Mouse (Mus musculus) kidney, embryonic 15.5 days (tissue): ENCODE results near the gene Sgms1. TPM values are rescaled to one million over a fixed set of nuclear protein-coding genes. Genes with fewer than 3 reads are reported as not detected.
"Not testable (repeated sequence)": the region's sequence is repeated elsewhere in the genome, so short reads cannot be mapped to it uniquely, and the experiment has no call there.

Experiments
- ATAC-seq: fragments of 200-750 bp; cut with Nextera tagmentation; replicated peaks from 2 replicates; pipeline ENCODE4 v1.8.0; 2017; ENCODE audit warnings: moderate TSS enrichment; ENCODE audit not compliant: low FRiP score
- H3K27ac ChIP-seq: fragments of 300-500 bp; sonication (generic); 2 replicates; pipeline ENCODE4 v1.5.1; 2015; ENCODE audit warnings: mild to moderate bottlenecking, inconsistent platforms
- H3K27me3 ChIP-seq: fragments of 300-500 bp; sonication (generic); 2 replicates; pipeline ENCODE4 v1.6.1; 2015; ENCODE audit warnings: inconsistent platforms
- H3K36me3 ChIP-seq: fragments of 300-500 bp; sonication (generic); 2 replicates; pipeline ENCODE4 v1.6.1; 2015; ENCODE audit warnings: inconsistent platforms
- H3K4me1 ChIP-seq: fragments of 300-500 bp; sonication (generic); 2 replicates; pipeline ENCODE4 v1.6.1; 2015; ENCODE audit warnings: inconsistent platforms
- H3K4me2 ChIP-seq: fragments of 300-500 bp; sonication (generic); 2 replicates; pipeline ENCODE4 v1.6.1; 2015; ENCODE audit warnings: moderate library complexity, mild to moderate bottlenecking, inconsistent platforms
- H3K4me3 ChIP-seq: fragments of 300-500 bp; sonication (generic); replicated peaks from 2 replicates; pipeline ENCODE4 v1.5.1; 2015; ENCODE audit warnings: mild to moderate bottlenecking, inconsistent platforms
- H3K9ac ChIP-seq: fragments of 300-500 bp; sonication (generic); 2 replicates; pipeline ENCODE4 v1.6.1; 2015; ENCODE audit warnings: mild to moderate bottlenecking, inconsistent platforms
- H3K9me3 ChIP-seq: fragments of 300-500 bp; sonication (generic); replicated peaks from 2 replicates; pipeline ENCODE4 v1.6.1; 2016; ENCODE audit warnings: inconsistent platforms
- WGBS: fragments of 180-500 bp; shearing (Covaris S2); methylation state at CpG from one replicate; pipeline ENCODE4 v1.1.7; 2015; ENCODE audit warnings: mixed read lengths; 5-methylcytosine and 5-hydroxymethylcytosine counted together
- polyA plus RNA-seq: library from polyadenylated mRNA; unstranded; fragments of >200 nt; fragmentation: Nextera tagmentation; extraction: Ambion mirVana; gene quantifications from 2 replicates; pipeline ENCODE4 v1.2.1, GENCODE M21; 2015

The Sgms1 gene
- polyA plus RNA-seq, 1 experiment from 2014 or later, result 57.0 TPM

GRCm38 (mm10) chr19:32317347-32317746, 72.2 kb downstream of the Sgms1 start:
- not testable (repeated sequence) for H3K4me3 ChIP-seq, H3K27me3 ChIP-seq, H3K4me2 ChIP-seq, H3K9ac ChIP-seq, ATAC-seq, H3K9me3 ChIP-seq, H3K27ac ChIP-seq, H3K36me3 ChIP-seq
- H3K4me1 ChIP-seq, result peaks cover 35% of the 10 kb centered on the region
- 95% methylated on average over 1 of the region's 1 CpGs for WGBS

GRCm38 (mm10) chr19:32313304-32313703, 76.2 kb downstream of the Sgms1 start:
- Histone ChIP-seq H3K27me3 (no peaks in the 10 kb centered on the region), H3K36me3 (no peaks in the 10 kb centered on the region), H3K4me3 (no peak overlapping the region), H3K4me2 (no peak overlapping the region), H3K9me3 (no peaks in the 10 kb centered on the region), H3K27ac (no peak overlapping the region), H3K4me1 (no peaks in the 10 kb centered on the region), H3K9ac (no peak overlapping the region)
- WGBS, result 91% methylated on average over 4 of the region's 4 CpGs
- ATAC-seq, result no peak

GRCm38 (mm10) chr19:32311762-32312161, 77.8 kb downstream of the Sgms1 start:
- no peaks in the 10 kb centered on the region for H3K9me3 ChIP-seq
- no peaks in the 10 kb centered on the region for H3K4me1 ChIP-seq
- H3K4me2 ChIP-seq, result no peak overlapping the region
- WGBS, result 96% methylated on average over 5 of the region's 5 CpGs
- no peak for ATAC-seq
- H3K36me3 ChIP-seq, result no peaks in the 10 kb centered on the region
- no peaks in the 10 kb centered on the region for H3K27me3 ChIP-seq
- H3K4me3 ChIP-seq, result no peak overlapping the region
- H3K27ac ChIP-seq, result no peak overlapping the region
- no peak overlapping the region for H3K9ac ChIP-seq

DNA sequence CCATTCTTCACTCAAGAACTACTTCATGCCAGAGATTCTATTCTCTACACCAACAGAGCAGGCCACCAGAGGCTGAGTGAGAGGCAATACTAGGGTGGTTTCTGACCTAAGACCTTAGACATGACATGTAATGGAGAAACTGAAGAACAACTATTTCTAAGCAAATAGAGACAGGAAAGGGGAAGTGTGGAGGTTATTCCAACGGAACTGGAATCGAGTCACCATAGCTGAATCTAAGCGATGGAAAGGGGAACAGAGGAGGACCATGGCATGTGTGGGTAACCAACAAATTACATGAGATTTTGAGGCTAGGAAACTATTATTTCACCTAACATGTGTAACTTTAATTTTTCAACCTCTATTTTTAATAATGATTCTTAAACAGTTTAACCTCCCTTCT, 78.5 kb downstream of the Sgms1 start:
- no peaks in the 10 kb centered on the region for H3K36me3 ChIP-seq
- H3K4me1 ChIP-seq, result no peaks in the 10 kb centered on the region
- H3K4me2 ChIP-seq, result no peak overlapping the region
- WGBS, result 85% methylated on average over 3 of the region's 3 CpGs
- H3K27me3 ChIP-seq, result no peaks in the 10 kb centered on the region
- no peak for ATAC-seq
- no peak overlapping the region for H3K4me3 ChIP-seq
- H3K9ac ChIP-seq, result no peak overlapping the region
- H3K27ac ChIP-seq, result no peak overlapping the region
- no peaks in the 10 kb centered on the region for H3K9me3 ChIP-seq

GRCm38 (mm10) chr19:32310483-32310882, 79.0 kb downstream of the Sgms1 start:
- whole genome bisulfite sequencing, result 99% methylated on average over 5 of the region's 5 CpGs
- H3K9ac ChIP-seq, result no peak overlapping the region
- no peak overlapping the region for H3K4me2 ChIP-seq
- no peak overlapping the region for H3K4me3 ChIP-seq
- no peak overlapping the region for H3K27ac ChIP-seq
- no peaks in the 10 kb centered on the region for H3K9me3 ChIP-seq
- no peak for ATAC-seq
- H3K27me3 ChIP-seq, result no peaks in the 10 kb centered on the region
- H3K4me1 ChIP-seq, result peaks cover 1% of the 10 kb centered on the region; the same call in 1 of the 2 replicates
- H3K36me3 ChIP-seq, result no peaks in the 10 kb centered on the region

- Histone ChIP-seq H3K36me3 (no peaks in the 10 kb centered on the region), H3K4me2 (no peak overlapping the region), H3K9me3 (no peaks in the 10 kb centered on the region), H3K27me3 (no peaks in the 10 kb centered on the region), H3K4me3 (no peak overlapping the region), H3K9ac (no peak overlapping the region), H3K4me1 (peaks cover 11% of the 10 kb centered on the region), H3K27ac (no peak overlapping the region)
- no peak for ATAC-seq
- 83% methylated on average over 3 of the region's 3 CpGs for WGBS
Observed at GRCm38 (mm10) chr19:32309346-32309745, 80.2 kb downstream of the Sgms1 start.

GRCm38 (mm10) chr19:32308311-32308710, 81.2 kb downstream of the Sgms1 start:
- Histone ChIP-seq H3K4me3 (no peak overlapping the region), H3K4me2 (no peak overlapping the region), H3K27ac (no peak overlapping the region), H3K9me3 (no peaks in the 10 kb centered on the region), H3K9ac (no peak overlapping the region), H3K36me3 (no peaks in the 10 kb centered on the region), H3K27me3 (no peaks in the 10 kb centered on the region), H3K4me1 (peaks cover 20% of the 10 kb centered on the region)
- ATAC-seq, result no peak
- 90% methylated on average over 3 of the region's 3 CpGs for WGBS

DNA sequence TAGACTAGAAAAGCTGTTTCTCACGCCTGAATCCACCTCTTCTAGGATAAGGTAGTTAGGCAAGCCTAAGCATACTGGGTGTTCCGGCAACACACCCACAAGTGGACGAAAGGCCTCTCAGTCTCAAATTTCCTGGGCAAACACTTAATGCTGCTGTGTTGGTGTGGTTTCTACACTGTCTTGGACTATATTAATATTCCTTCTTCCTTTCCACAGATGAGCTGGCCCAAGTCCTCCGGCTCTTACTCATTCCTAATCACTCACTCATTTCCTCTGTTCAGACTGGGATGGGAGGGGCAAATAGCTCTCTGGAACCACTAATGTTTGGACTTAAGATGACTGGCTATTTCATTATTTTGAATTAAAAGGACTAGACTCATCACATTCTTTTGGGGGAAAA, 84.6 kb downstream of the Sgms1 start:
- no peaks in the 10 kb centered on the region for H3K36me3 ChIP-seq
- peak overlapping the region; percentile 88 for H3K27ac ChIP-seq
- no peak overlapping the region for H3K4me2 ChIP-seq
- H3K4me3 ChIP-seq, result no peak overlapping the region
- WGBS, result 38% methylated on average over 4 of the region's 4 CpGs
- H3K9me3 ChIP-seq, result no peaks in the 10 kb centered on the region
- H3K27me3 ChIP-seq, result no peaks in the 10 kb centered on the region
- no peak overlapping the region for H3K9ac ChIP-seq
- peak; percentile 69; the same call in 1 of the 2 replicates for ATAC-seq
- H3K4me1 ChIP-seq, result peaks cover 27% of the 10 kb centered on the region

DNA sequence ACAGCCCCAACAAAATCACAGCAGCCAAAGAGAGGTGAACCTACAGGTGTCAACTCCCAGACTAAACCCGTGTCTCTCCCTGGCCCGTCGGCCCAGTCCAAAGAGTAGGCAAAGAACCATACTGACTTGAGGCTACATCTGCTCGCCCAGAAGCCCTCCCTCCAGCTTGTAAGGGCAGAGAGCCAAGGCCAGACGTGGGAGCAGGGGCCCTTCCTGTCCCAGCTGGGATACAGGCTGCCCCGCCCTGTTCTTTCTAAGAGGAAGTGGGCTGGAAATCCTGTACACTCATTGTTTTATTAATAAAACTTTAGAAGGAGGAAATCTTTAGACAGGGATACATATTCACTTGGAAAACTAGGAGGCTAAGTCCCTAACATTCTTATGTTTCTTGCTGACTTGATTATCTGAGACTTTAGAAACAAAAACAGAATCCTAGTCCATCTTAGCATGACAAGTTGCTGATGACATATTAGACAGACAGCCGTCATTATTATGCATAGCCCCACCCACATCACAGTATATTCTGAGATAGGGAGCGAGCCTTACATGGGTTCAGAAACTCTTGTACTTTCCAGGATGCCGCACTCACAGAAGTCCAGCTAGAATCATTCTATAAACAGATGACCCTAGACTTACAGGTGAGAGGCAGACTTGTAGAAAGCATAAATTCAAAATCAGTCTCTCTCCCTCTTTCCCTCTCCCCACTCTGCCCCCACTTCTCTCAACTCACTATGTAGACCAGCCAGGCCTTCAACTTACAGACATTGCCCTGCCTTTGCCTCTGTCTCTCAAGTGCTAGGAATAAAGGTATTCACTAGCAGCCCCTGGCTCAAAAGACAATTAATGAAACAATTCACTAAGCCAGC, 85.3 kb downstream of the Sgms1 start:
- no peak overlapping the region for H3K9ac ChIP-seq
- no peaks in the 10 kb centered on the region for H3K9me3 ChIP-seq
- H3K4me1 ChIP-seq, result peaks cover 27% of the 10 kb centered on the region
- no peak overlapping the region for H3K4me3 ChIP-seq
- 0 out of 2 replicates have a peak, but pooled peaks cover 5% of the 10 kb centered on the region for H3K36me3 ChIP-seq
- H3K27ac ChIP-seq, result peak overlapping the region; percentile 88
- 51% methylated on average over 9 of the region's 9 CpGs for WGBS
- H3K27me3 ChIP-seq, result no peaks in the 10 kb centered on the region
- no peak overlapping the region for H3K4me2 ChIP-seq
- peak; percentile 67; the same call in 1 of the 2 replicates for ATAC-seq

GRCm38 (mm10) chr19:32302835-32303381, 86.6 kb downstream of the Sgms1 start:
- H3K4me3 ChIP-seq, result no peak overlapping the region
- H3K9ac ChIP-seq, result no peak overlapping the region
- 80% methylated on average over 5 of the region's 5 CpGs for WGBS
- peaks cover 27% of the 10 kb centered on the region for H3K4me1 ChIP-seq
- H3K4me2 ChIP-seq, result no peak overlapping the region
- H3K36me3 ChIP-seq, result 0 out of 2 replicates have a peak, but pooled peaks cover 8% of the 10 kb centered on the region
- H3K27ac ChIP-seq, result peak overlapping the region; percentile 13; the same call in 1 of the 2 replicates
- H3K27me3 ChIP-seq, result no peaks in the 10 kb centered on the region
- 0 out of 2 replicates have a peak, but pooled peaks have one; percentile 22 for ATAC-seq
- H3K9me3 ChIP-seq, result no peaks in the 10 kb centered on the region

- WGBS, result 82% methylated on average over 3 of the region's 3 CpGs
- Histone ChIP-seq H3K4me3 (no peak overlapping the region), H3K9ac (no peak overlapping the region), H3K4me1 (peaks cover 29% of the 10 kb centered on the region), H3K27me3 (no peaks in the 10 kb centered on the region), H3K9me3 (no peaks in the 10 kb centered on the region), H3K36me3 (0 out of 2 replicates have a peak, but pooled peaks cover 8% of the 10 kb centered on the region), H3K27ac (no peak overlapping the region), H3K4me2 (no peak overlapping the region)
- no peak for ATAC-seq
Observed at GRCm38 (mm10) chr19:32301568-32301967, 87.9 kb downstream of the Sgms1 start.

GRCm38 (mm10) chr19:32298221-32298620, 91.3 kb downstream of the Sgms1 start:
- Histone ChIP-seq H3K27me3 (no peaks in the 10 kb centered on the region), H3K4me1 (peaks cover 22% of the 10 kb centered on the region), H3K36me3 (0 out of 2 replicates have a peak, but pooled peaks cover 8% of the 10 kb centered on the region), H3K9me3 (no peaks in the 10 kb centered on the region), H3K9ac (no peak overlapping the region), H3K4me3 (no peak overlapping the region), H3K27ac (no peak overlapping the region), H3K4me2 (no peak overlapping the region)
- ATAC-seq, result no peak
- WGBS, result 73% methylated on average over 7 of the region's 7 CpGs
